Mouse (Mus musculus): Measurements from ENCODE around the gene Lrrc56. TPM values are rescaled to one million over a fixed set of nuclear protein-coding genes. Genes with fewer than 3 reads are reported as not detected.

Lrrc56 gene
- 1 to 10 TPM; 2.7 to 6.2 TPM for polyA plus RNA-seq (2017; shearing (Covaris generic))

GRCm38 (mm10) chr7:141193948-141194347 lies at the start of gene Lrrc56, which contains the start of gene Hras:
Gene Lrrc56, plus strand, starts transcription at chr7:141194157.
Gene Hras, minus strand, starts transcription at chr7:141194005.

GRCm38 (mm10) chr7:141172116-141173006 lies 21.6 kb upstream of the Lrrc56 start, which contains the start of gene Rnh1:
Gene Rnh1, minus strand, starts transcription at chr7:141172857.

DNA sequence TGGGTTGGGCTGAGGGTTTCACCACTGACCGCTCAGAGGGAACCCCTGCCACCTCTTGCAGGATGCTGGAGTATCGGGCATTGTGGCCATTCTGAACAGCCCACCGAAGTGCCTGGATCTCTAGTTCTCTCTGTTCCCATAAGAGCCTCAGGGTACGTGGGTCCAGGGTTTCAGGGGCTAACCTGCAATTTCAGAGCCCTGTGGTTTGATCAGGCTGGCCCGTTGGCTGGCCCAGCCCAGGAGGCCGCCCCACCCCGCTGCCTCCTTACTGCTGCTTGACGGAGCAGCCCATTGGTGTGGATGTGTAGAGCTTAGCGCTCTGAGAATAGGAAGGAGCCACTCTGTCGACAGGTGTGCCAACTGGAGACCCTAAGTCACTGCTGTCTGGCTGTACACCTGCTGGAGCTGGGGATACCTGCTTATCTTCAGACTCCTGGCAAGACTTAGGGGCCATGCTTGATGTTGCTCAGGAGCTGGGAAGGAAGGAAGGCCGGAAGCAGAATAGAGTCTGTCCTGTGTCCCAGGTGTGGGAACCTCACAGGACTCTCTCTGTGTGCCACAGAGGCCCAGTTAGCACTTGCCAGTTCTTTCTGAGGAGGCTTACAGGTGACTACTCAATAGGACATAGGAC lies 19.8 kb downstream of the Lrrc56 start, which contains the start of gene Lmntd2:
Gene Lmntd2, minus strand, starts transcription at position 476 of the 631 bp plus-strand sequence.

DNA sequence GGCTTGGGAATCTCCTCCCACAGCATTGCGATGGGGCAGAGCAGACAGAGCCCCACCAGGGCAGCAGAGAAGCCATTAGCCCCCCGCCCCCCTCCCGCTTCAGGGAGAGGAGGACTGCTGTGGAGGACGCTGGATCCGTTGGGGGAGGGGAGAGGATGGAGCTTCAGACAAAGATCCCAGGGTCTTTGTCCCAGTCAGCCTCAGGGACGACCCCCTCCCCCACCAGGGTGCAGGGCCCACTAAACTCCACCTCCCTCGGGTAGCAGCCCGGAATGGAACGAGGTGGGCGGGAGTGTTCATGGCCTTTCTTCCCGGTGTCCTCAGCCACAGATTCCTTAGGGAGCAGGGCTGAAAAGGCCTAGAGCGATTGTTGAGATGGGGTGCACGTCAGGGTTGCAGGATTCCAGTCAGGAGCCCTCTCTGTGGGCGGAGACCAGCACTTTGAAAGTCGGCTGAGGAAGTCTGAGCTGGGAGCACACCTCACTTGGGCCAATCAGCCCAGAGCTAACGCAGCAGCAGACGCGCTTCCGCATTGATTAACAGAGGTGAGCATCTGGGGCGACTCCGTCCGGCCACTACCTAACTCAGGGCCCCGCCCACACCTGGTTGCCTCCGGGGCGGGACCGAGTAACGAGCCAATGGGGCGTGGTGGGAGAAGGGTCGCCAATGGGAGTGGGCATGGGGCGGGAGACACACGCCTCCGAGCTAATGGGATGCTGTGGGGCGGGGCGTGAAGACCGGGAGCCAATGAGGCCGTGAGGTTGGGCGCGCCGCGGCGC lies 21.3 kb downstream of the Lrrc56 start, which contains the start of gene Rassf7:
Gene Rassf7, plus strand, starts transcription at position 760 of the 779 bp plus-strand sequence.

GRCm38 (mm10) chr7:141228279-141229067 lies 34.5 kb downstream of the Lrrc56 start, which contains the start of gene Phrf1:
Gene Phrf1, plus strand, starts transcription at chr7:141228784.

Other genes starting within 250 kb of the Lrrc56 start
- gene Ifitm5, start 243.9 kb upstream of the Lrrc56 start, polyA plus RNA-seq (2017; shearing (Covaris generic)) = 1 to 10 TPM in 1 of 2 experiments, under 1 TPM in 1; 0.35 to 1.1 TPM
- not detected for gene Gm45717, start 238.2 kb upstream of the Lrrc56 start, polyA plus RNA-seq (2017; shearing (Covaris generic))
- gene Ifitm2, start 238.2 kb upstream of the Lrrc56 start, polyA plus RNA-seq (2017; shearing (Covaris generic)) = 10 to 100 TPM; 37.1 to 96.5 TPM
- 1 to 10 TPM in 1 of 2 experiments, not detected in 1; 1.9 TPM for gene Ifitm1, start 226.9 kb upstream of the Lrrc56 start, polyA plus RNA-seq (2017; shearing (Covaris generic))
- gene Ifitm3, start 183.4 kb upstream of the Lrrc56 start, polyA plus RNA-seq (2017; shearing (Covaris generic)) = 1 to 10 TPM; 3.5 to 8.8 TPM
- not detected for gene Ifitm6, start 176.2 kb upstream of the Lrrc56 start, polyA plus RNA-seq (2017; shearing (Covaris generic))
- not detected for gene Gm17387, start 165.0 kb upstream of the Lrrc56 start, polyA plus RNA-seq (2017; shearing (Covaris generic))
- 10 to 100 TPM; 18.8 to 19.5 TPM for gene B4galnt4, start 133.1 kb upstream of the Lrrc56 start, polyA plus RNA-seq (2017; shearing (Covaris generic))
- gene Pkp3, start 115.9 kb upstream of the Lrrc56 start, polyA plus RNA-seq (2017; shearing (Covaris generic)) = 100 to 1,000 TPM; 253 to 350 TPM
- gene Sigirr, start 93.6 kb upstream of the Lrrc56 start, polyA plus RNA-seq (2017; shearing (Covaris generic)) = 100 to 1,000 TPM; 207 to 212 TPM
- under 1 TPM; 0.48 to 0.54 TPM for gene Ano9, start 76.4 kb upstream of the Lrrc56 start, polyA plus RNA-seq (2017; shearing (Covaris generic))
- gene Ptdss2, start 71.8 kb upstream of the Lrrc56 start, polyA plus RNA-seq (2017; shearing (Covaris generic)) = 10 to 100 TPM; 19.1 to 23.2 TPM
- 100 to 1,000 TPM; 110 to 149 TPM for gene Rnh1, start 21.3 kb upstream of the Lrrc56 start, polyA plus RNA-seq (2017; shearing (Covaris generic))
- 10 to 100 TPM; 45.4 to 45.7 TPM for gene Hras, start 152 bp upstream of the Lrrc56 start, polyA plus RNA-seq (2017; shearing (Covaris generic))
- 10 to 100 TPM; 13.5 to 14.3 TPM for gene Lmntd2, start 19.9 kb downstream of the Lrrc56 start, polyA plus RNA-seq (2017; shearing (Covaris generic))
- gene Rassf7, start 21.7 kb downstream of the Lrrc56 start, polyA plus RNA-seq (2017; shearing (Covaris generic)) = 10 to 100 TPM; 18.6 to 27.3 TPM
- gene Phrf1, start 34.6 kb downstream of the Lrrc56 start, polyA plus RNA-seq (2017; shearing (Covaris generic)) = 10 to 100 TPM; 88.2 to 93.2 TPM
- gene Irf7, start 72.3 kb downstream of the Lrrc56 start, polyA plus RNA-seq (2017; shearing (Covaris generic)) = 100 to 1,000 TPM in 1 of 2 experiments, 10 to 100 TPM in 1; 89.0 to 155 TPM
- gene Cdhr5, start 82.6 kb downstream of the Lrrc56 start, polyA plus RNA-seq (2017; shearing (Covaris generic)) = not detected
- gene Sct, start 85.0 kb downstream of the Lrrc56 start, polyA plus RNA-seq (2017; shearing (Covaris generic)) = not detected
- under 1 TPM; 0.11 to 0.29 TPM for gene Drd4, start 97.8 kb downstream of the Lrrc56 start, polyA plus RNA-seq (2017; shearing (Covaris generic))
- gene Deaf1, start 133.5 kb downstream of the Lrrc56 start, polyA plus RNA-seq (2017; shearing (Covaris generic)) = 10 to 100 TPM; 57.7 to 77.6 TPM
- 10 to 100 TPM; 29.5 to 50.4 TPM for gene Tmem80, start 133.6 kb downstream of the Lrrc56 start, polyA plus RNA-seq (2017; shearing (Covaris generic))
- 1 to 10 TPM in 1 of 2 experiments, under 1 TPM in 1; 0.17 to 3.1 TPM for gene Eps8l2, start 144.7 kb downstream of the Lrrc56 start, polyA plus RNA-seq (2017; shearing (Covaris generic))
- 100 to 1,000 TPM; 296 to 311 TPM for gene Taldo1, start 198.0 kb downstream of the Lrrc56 start, polyA plus RNA-seq (2017; shearing (Covaris generic))
- gene Gatd1, start 220.0 kb downstream of the Lrrc56 start, polyA plus RNA-seq (2017; shearing (Covaris generic)) = 10 to 100 TPM; 72.6 to 73.9 TPM
- gene Cend1, start 235.3 kb downstream of the Lrrc56 start, polyA plus RNA-seq (2017; shearing (Covaris generic)) = 1 to 10 TPM in 1 of 2 experiments, under 1 TPM in 1; 0.47 to 3.0 TPM
- 10 to 100 TPM; 56.8 to 63.3 TPM for gene Slc25a22, start 243.7 kb downstream of the Lrrc56 start, polyA plus RNA-seq (2017; shearing (Covaris generic))
- gene Pidd1, start 249.9 kb downstream of the Lrrc56 start, polyA plus RNA-seq (2017; shearing (Covaris generic)) = 10 to 100 TPM in 1 of 2 experiments, 1 to 10 TPM in 1; 9.7 to 11.8 TPM